Mouse (Mus musculus) heart, postnatal 0 days (tissue): ENCODE data around the gene Wdr59. TPM values are rescaled to one million over a fixed set of nuclear protein-coding genes. Genes with fewer than 3 reads are reported as not detected.

ENCODE experiments used
- ATAC-seq: fragments of 200-750 bp; cut with Nextera tagmentation; 2 replicates; pipeline ENCODE4 v1.8.0; 2017; ENCODE audit warnings: low read depth, moderate number of reproducible peaks, moderate library complexity; ENCODE audit not compliant: insufficient read depth
- DNase-seq: peaks from one replicate; pipeline ENCODE4 v3.0.0-alpha.2; 2016; ENCODE audit warnings: low spot score
- H3K27ac ChIP-seq: fragments of 300-500 bp; sonication (generic); 2 replicates; pipeline ENCODE4 v1.5.1; 2014; ENCODE audit warnings: low read depth, mild to moderate bottlenecking
- H3K27me3 ChIP-seq: fragments of 300-500 bp; sonication (generic); 2 replicates; pipeline ENCODE4 v1.6.1; 2014; ENCODE audit warnings: low read length, mixed read lengths; ENCODE audit not compliant: control insufficient read depth, insufficient read depth
- H3K36me3 ChIP-seq: fragments of 300-500 bp; sonication (generic); replicated peaks from 2 replicates; pipeline ENCODE4 v1.6.1; 2014; ENCODE audit warnings: low read length, mixed read lengths; ENCODE audit not compliant: control insufficient read depth, insufficient read depth
- H3K4me1 ChIP-seq: fragments of 300-500 bp; sonication (generic); 2 replicates; pipeline ENCODE4 v1.6.1; 2014; ENCODE audit warnings: antibody characterized with exemption; ENCODE audit not compliant: control insufficient read depth, insufficient read depth
- H3K4me2 ChIP-seq: fragments of 300-500 bp; sonication (generic); 2 replicates; pipeline ENCODE4 v1.6.1; 2014; ENCODE audit warnings: low read depth, mild to moderate bottlenecking, low read length, moderate library complexity
- H3K4me3 ChIP-seq: fragments of 300-500 bp; sonication (generic); 2 replicates; pipeline ENCODE4 v1.5.1; 2014; ENCODE audit warnings: low read depth, low read length
- H3K9ac ChIP-seq: fragments of 300-500 bp; sonication (generic); replicated peaks from 2 replicates; pipeline ENCODE4 v1.6.1; 2014; ENCODE audit warnings: low read depth, low read length, mixed read lengths
- H3K9me3 ChIP-seq: fragments of 300-500 bp; sonication (generic); replicated peaks from 2 replicates; pipeline ENCODE4 v1.6.1; 2016; ENCODE audit warnings: low read length; ENCODE audit not compliant: control insufficient read depth
- CTCF ChIP-seq: IDR thresholded peaks from 2 replicates; pipeline ENCODE4 v1.5.1; 2016; ENCODE audit warnings: antibody characterized with exemption, control low read depth, low read depth
- EP300 ChIP-seq: IDR thresholded peaks from 2 replicates; pipeline ENCODE4 v1.6.1; 2016; ENCODE audit warnings: antibody characterized with exemption, low read depth
- WGBS: fragments of 180-500 bp; shearing (Covaris S2); extraction: QIAGEN DNeasy Blood & Tissue Kit; methylation state at CpG from one replicate; pipeline ENCODE4 v1.1.7; 2014; 5-methylcytosine and 5-hydroxymethylcytosine counted together
- microRNA-seq: library from miRNA; unstranded; fragments of <30 nt; microRNA quantifications from one replicate; pipeline ENCODE4, GENCODE M21; 2016
- polyA plus RNA-seq: library from polyadenylated mRNA; unstranded; fragments of >200 nt; fragmentation: Nextera tagmentation; extraction: Ambion mirVana; gene quantifications from 2 replicates; pipeline ENCODE4 v1.2.1, GENCODE M21; 2015
- total RNA-seq: library from RNA; depleted of rRNA; stranded (reverse); fragments of >200 nt; gene quantifications from 2 replicates; pipeline ENCODE4 v1.2.3, GENCODE M21; 2014; ENCODE audit warnings: low replicate concordance; rRNA removed

Wdr59 gene
- total and polyA plus RNA-seq, 2 experiments from 2014 or later: 2.3 to 6.5 TPM

DNA sequence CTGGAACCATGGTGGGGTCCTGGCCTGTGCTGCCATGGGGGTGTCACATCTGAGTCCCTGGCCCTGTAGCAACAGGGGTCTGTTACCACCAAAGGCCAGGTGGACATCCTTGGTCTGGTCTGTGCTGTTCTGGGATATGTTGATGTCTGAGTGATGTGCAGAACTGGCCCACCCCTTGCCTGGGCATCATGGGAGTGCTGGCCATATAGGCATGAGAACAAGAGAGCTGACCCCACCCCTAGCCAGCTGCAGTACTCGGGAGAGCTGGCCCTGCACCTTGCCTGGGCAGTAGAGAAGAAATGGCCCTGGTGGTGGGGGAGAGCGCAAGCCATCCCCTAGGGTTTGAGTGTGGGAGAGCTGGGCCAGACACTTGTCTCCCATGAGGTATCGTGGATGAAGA is 102.7 kb downstream of the Wdr59 start:
- H3K27me3 ChIP-seq: peaks cover 5% of the 10 kb centered on the region; the same call in 1 of the 2 replicates
- WGBS: 70% methylated on average over 3 of the region's 3 CpGs
- H3K36me3 ChIP-seq: no peaks in the 10 kb centered on the region
- H3K4me3 ChIP-seq: no peak overlapping the region
- no peak overlapping the region for H3K27ac ChIP-seq
- H3K4me1 ChIP-seq: no peaks in the 10 kb centered on the region
- H3K4me2 ChIP-seq: no peak overlapping the region
- TF ChIP-seq CTCF (no peak), EP300 (no peak)
- ATAC-seq (no peak), DNase-seq (no peak)
- H3K9me3 ChIP-seq: no peaks in the 10 kb centered on the region
- H3K9ac ChIP-seq: no peak overlapping the region

DNA sequence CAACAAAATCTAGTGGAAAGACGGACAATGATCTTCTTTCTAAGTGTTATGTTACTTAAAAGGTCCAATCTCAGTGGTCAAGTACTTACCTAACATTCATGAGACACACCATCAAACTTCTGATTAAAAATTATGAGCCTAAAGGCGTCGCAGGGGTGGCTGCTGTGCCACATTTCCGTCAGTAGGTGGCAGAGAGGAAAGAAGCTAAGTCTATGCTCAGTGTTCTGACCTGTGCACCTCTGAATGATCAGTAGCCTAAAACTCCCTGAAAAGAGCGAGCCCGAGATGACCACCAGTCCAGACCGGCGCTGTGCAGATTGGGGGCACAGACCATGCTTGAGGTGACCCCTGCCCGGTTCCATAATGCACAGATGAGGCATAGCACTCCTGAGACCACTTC is 103.3 kb downstream of the Wdr59 start:
- Histone ChIP-seq H3K4me1 (no peaks in the 10 kb centered on the region), H3K9ac (no peak overlapping the region), H3K27ac (no peak overlapping the region), H3K4me3 (no peak overlapping the region), H3K36me3 (no peaks in the 10 kb centered on the region), H3K27me3 (peaks cover 5% of the 10 kb centered on the region; the same call in 1 of the 2 replicates), H3K4me2 (no peak overlapping the region), H3K9me3 (no peaks in the 10 kb centered on the region)
- TF ChIP-seq EP300 (no peak), CTCF (peak; percentile 67)
- ATAC-seq: 0 out of 2 replicates have a peak, but pooled peaks have one; percentile 51
- DNase-seq: peak; percentile 30
- WGBS: 29% methylated on average over 9 of the region's 9 CpGs

DNA sequence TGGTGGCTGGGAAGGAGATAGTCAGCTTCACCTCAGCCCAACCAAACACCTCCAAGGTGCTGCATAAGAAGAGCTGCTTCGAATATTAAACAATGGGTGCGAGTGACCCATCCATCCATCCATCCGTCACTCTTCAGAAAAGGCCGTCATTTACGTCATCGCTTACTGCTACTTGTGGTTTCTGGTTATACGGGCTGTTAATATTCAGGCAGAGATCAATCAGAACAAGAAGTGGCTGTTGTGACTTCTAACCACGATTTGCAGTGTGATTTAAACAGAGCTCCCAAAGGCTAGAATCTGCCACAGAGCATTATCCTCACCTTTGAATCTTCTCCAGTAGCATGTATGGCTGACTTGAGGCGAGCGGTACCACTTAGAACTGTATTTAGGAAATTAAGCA is 104.7 kb downstream of the Wdr59 start:
- Histone ChIP-seq H3K9me3 (no peaks in the 10 kb centered on the region), H3K4me1 (no peaks in the 10 kb centered on the region), H3K4me2 (no peak overlapping the region), H3K36me3 (no peaks in the 10 kb centered on the region), H3K9ac (no peak overlapping the region), H3K27me3 (peaks cover 5% of the 10 kb centered on the region; the same call in 1 of the 2 replicates), H3K4me3 (no peak overlapping the region), H3K27ac (no peak overlapping the region)
- TF ChIP-seq EP300 (no peak), CTCF (no peak)
- 79% methylated on average over 10 of the region's 10 CpGs for WGBS
- ATAC-seq (no peak), DNase-seq (no peak)

DNA sequence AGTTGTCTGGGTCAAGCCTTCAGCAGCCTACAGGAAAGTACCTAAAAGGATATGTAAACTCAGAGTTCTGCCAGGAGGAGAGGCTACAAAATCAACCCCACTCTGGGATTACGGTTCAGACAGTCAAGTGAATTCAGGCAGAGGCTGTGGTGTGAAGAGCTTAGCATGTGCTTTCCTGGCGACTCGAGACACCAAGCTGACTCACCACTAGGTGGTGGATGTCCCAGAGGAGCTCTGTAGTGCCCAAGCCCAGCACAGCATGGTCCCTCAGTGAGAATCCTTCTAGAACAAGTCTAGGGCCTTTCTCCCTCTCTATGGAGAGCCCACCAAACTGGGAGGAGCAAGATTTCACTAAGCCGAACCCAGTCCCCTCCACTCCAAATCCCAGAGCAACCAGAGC is 118.5 kb downstream of the Wdr59 start:
- H3K4me3 ChIP-seq: no peak overlapping the region

More for the DNA sequence above, 118.5 kb downstream of the Wdr59 start:
- WGBS: 34% methylated on average over 4 of the region's 4 CpGs
- Histone ChIP-seq H3K27ac (no peak overlapping the region), H3K36me3 (no peaks in the 10 kb centered on the region), H3K9me3 (no peaks in the 10 kb centered on the region), H3K9ac (no peak overlapping the region), H3K4me2 (no peak overlapping the region), H3K27me3 (no peaks in the 10 kb centered on the region), H3K4me1 (no peaks in the 10 kb centered on the region)
- DNase-seq (peak; percentile 13), ATAC-seq (no peak)
- TF ChIP-seq CTCF (peak; percentile 43), EP300 (no peak)

Small RNA genes lying within 50 kb of the gene (microRNA-seq; reads per million reads assigned to microRNA genes)
- gene Mir1957b: not detected

Other genes starting within 250 kb of the Wdr59 start
- 20.5 and 32.7 TPM in 2 replicates for gene Rfwd3, start 221.9 kb downstream of the Wdr59 start, total RNA-seq
- gene Rfwd3, start 221.9 kb downstream of the Wdr59 start, polyA plus RNA-seq: 16.0 TPM in 2 replicates
- gene Mlkl, start 183.9 kb downstream of the Wdr59 start, total RNA-seq: 0.58 and 3.1 TPM in 2 replicates
- 4.2 and 4.4 TPM in 2 replicates for gene Mlkl, start 183.9 kb downstream of the Wdr59 start, polyA plus RNA-seq
- 5.5 TPM in 1 of 2 replicates, not detected in the other for gene Fa2h, start 128.3 kb downstream of the Wdr59 start, total RNA-seq
- not detected in 2 replicates for gene Fa2h, start 128.3 kb downstream of the Wdr59 start, polyA plus RNA-seq
- gene Znrf1, start 14.0 kb upstream of the Wdr59 start, total RNA-seq: 52.1 and 69.1 TPM in 2 replicates
- gene Znrf1, start 14.0 kb upstream of the Wdr59 start, polyA plus RNA-seq: 13.9 and 15.1 TPM in 2 replicates
- 2.7 and 4.3 TPM in 2 replicates for gene Ldhd, start 108.3 kb upstream of the Wdr59 start, total RNA-seq
- gene Ldhd, start 108.3 kb upstream of the Wdr59 start, polyA plus RNA-seq: 1.3 and 1.5 TPM in 2 replicates
- gene Zfp1, start 121.3 kb upstream of the Wdr59 start, total RNA-seq: 7.5 and 18.3 TPM in 2 replicates
- gene Zfp1, start 121.3 kb upstream of the Wdr59 start, polyA plus RNA-seq: 11.9 and 12.0 TPM in 2 replicates
- gene Ctrb1, start 168.9 kb upstream of the Wdr59 start, total RNA-seq: 0.62 and 3.4 TPM in 2 replicates
- not detected in 2 replicates for gene Ctrb1, start 168.9 kb upstream of the Wdr59 start, polyA plus RNA-seq
- gene Bcar1, start 221.7 kb upstream of the Wdr59 start, total RNA-seq: 53.2 and 81.5 TPM in 2 replicates
- gene Bcar1, start 221.7 kb upstream of the Wdr59 start, polyA plus RNA-seq: 25.6 and 27.9 TPM in 2 replicates